Mouse (Mus musculus): ENCODE measurements at regions not wholly inside any gene's neighbourhood (a gene's known extent, or its start where the extent isn't known, plus 50 kb on each side); places are given as distances from the start of the nearest gene placed in this dataset.

DNA sequence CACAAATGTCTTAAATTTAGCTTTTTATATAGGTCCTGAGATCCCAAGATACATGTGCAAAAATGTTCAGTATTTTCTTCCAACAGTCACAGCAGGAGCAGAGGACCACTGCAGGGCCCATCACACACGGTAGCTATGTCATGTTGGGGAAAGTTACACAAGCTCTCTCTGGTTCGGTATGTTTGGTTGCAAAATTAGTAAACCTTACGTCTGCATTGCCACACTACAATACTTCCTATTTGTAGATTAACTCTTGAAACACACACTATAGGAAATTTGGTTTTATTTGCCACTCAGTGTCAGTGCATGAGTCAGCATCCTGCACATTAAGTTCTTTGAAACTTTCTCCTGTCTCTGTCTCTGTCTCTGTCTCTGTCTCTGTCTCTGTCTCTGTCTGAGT, 82.0 kb downstream of the Cth start:
- DNase-seq = no peak

DNA sequence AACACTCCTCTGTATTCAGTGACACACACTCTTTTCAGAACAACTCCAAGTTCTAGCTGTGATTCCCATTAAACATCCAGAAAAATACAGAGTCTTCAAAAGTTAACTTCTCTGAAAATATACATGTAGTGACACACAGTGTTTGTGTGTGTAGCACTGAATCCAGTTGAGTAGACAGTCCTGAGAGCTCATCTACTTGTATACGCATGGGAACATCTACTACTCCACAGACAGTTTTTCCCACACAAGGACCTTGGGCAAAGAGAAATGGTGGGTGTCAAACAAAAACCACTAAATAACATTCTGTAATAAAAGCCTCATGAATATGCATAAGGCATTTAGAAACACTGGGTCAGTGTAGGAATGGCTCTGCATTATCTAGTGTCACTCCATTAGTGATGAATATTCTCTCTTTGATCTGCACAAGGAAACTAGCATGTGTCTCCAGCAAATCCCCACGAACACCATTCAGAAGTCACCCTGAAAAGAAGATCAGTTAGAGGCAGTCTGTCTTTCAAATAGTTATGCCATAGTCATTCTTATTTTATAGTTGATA, 83.6 kb downstream of the Cth start:
- no peak for DNase-seq

DNA sequence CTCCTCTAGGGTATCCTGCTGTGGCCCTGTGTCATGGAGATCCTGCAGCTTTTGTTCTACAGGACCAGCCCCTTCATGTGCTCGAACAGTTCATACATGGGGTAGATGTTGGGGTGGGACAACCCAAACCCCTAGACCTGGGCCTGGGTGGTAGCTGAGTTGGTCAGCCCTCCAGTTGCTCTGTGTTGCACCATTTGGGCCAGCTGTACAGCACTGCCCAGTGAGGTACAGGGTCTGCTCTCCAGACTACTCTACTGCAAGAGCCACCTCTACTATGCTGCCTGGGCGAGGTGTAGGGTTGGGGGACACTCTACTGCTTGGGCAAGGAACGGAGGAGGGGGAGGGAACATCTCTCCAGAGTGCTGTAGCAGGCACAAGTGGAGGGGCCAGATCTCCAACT, 120.6 kb downstream of the Cth start:
- DNase-seq = no peak

DNA sequence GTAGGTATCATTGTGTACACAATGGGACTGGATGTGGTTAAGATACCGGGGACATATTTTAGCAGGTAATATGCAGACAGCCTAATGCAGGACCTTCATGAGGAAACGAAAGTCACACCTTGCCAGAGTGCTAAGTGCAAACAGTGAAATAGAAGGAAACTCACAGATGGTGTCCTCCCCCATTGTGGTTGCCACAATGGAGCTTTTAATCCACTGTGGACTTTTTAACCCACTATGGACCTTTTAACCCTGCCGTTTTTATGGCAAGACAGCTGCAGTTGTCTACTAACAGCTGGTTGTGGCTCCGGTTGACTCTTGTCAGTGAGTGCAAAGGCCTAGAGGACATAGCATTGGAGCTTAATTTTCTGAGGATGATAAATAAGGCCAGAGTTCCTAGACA, 121.5 kb downstream of the Cth start:
- DNase-seq = no peak

DNA sequence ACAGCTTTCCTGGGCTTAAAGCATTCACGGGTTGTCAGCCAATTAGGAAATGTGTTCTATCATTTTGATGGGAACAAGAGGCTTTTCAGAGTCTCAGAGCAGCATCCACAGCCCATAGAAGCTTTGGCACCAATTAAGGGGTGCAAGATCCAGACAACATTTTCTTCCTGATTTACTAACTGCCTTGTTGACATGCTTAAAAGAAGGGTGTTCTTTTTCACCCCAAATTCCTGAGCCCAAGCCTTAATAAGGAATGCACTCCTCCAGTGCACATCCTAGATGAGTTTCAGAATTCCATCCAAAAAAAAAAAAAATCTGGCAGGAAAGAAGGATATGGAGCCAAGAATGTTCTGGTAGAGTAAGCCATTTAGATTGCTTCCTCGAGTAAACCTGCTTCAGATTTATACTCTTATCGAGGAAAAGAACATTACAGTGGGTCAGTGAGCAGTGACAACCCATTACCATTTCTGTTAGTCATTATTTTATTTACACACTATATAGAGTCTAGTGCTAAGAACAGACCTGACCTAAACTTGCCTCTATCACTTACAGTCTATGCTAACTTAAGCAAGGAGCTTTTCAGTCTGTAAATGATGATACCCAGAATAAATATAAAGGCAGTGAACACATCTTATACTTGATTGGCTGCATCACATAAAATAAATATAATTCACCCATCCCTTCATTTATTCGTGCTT, 137.2 kb downstream of the Cth start:
- no peak for DNase-seq

DNA sequence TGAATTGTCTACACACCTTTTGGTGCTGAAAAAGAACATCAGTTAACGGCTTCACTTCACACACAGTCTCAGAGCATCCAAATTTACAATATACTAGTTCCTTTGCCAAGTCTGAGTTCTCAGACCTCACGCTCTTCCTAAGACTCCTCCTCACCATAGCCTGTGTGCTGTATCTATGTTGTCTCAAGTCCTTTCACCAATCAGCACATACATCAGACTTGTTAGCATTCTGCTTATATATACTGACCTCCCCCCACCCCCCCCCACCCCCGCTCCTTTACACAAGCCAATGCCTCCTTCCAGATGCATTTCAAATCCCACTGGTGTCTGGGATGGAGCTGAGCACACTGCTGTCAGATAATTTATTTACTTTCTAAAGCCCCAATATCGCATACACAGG, 143.8 kb downstream of the Cth start:
- no peak for DNase-seq

DNA sequence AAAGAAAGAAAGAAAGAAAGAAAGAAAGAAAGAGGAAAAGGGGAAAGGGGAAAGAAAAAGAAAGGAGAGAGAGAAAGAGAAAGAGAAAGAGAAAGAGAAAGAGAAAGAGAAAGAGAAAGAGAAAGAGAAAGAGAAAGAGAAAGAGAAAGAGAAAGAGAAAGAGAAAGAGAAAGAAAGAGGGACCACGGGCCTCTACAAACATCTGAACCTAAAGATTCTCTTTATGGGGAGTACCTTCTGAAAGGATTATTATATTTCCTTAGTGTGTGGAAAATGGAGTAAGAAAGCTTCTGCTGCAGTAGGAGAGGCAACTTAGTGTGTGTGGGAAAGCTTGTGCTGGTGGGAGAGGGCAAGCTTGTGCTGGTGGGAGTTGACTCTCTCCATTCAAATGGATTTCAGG, 147.1 kb downstream of the Cth start:
- no peak for DNase-seq

DNA sequence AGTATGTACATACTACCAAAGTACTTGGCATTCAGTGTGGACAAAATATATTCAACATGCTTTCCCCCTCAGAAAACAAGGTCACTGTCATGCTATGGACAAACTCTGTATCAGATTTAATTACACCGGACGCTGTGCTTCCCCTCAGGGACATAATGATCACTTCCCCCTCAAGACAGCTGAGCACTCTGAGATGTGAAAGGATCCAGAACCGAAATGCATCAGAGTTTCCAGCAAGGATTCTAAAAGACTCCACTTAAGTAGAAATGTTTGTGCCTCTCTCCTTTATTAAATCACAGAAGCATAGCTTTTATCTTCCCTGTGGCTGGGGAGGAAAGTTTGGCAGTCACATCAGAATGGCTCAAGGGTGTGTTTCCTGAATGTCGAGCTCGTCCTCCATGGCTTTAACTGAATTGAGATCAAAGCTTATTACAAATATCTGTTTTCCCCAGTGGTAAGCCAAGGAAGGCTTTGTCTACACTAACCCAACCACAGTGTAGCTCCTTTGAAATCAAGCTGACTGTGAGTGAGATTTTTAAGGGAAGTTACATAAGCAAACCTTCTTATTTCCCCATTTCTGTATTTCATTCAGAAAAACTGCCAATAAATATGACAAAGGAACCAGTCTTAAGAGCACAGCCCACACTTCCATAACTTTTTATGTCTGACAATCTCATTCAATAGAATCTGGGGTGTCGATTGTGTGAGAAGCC, 161.2 kb downstream of the Cth start:
- DNase-seq = no peak

DNA sequence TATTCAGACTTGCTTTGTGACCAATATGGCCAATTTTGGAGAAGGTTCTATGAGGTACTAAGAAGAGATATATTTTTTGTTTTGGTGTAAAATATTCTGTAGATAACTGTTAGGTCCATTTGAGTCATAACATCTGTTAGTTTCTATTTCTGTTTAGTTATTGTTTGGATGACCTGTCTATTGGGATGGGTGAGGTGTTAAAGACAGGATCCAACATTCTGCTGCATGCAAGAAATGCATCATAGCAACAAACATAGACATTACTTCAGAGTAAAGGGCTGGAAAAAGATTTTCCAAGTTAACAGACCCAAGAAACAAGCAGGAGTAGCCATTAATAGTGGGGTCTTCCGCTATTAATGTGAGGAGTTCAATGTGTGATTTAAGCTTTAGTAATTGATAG, 165.0 kb downstream of the Cth start:
- DNase-seq = no peak

DNA sequence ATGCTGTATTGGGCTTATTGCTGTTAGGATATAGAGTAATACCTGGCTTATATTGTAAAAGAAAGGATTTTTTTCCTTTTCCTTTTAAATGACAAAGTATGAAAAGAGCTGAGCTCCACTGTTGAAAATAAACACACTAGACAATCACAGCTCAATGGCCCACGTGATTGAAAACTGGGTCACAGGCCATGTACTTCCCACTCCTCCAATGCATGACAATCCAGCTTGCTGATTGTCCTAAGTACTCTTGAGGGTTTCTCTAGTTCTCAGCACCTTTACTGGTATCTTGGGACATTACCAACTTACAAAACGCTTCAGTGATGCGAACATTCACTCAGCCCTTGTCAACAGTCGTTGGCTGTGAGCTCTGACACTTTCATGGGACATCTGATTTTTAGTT, 170.1 kb downstream of the Cth start:
- DNase-seq = no peak

DNA sequence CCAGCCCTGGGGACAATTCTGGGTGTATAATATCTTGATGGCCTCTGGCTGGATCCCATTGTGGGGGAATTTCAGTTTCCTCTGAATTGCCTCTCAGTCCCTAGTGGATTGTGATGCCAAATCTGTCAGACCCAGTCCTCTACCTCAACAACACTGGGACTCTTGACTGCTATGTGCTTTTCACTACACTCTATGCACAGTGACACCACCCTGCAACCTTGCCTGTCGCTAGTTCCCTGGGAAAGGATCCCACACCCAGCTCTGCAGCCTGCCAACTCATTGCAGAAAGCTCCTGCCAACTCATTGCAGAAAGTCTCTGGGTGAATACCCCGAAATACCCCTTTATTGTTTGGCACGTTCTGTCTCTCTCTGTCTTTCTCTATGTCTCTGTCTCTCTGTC, 174.6 kb downstream of the Cth start:
- DNase-seq = no peak

DNA sequence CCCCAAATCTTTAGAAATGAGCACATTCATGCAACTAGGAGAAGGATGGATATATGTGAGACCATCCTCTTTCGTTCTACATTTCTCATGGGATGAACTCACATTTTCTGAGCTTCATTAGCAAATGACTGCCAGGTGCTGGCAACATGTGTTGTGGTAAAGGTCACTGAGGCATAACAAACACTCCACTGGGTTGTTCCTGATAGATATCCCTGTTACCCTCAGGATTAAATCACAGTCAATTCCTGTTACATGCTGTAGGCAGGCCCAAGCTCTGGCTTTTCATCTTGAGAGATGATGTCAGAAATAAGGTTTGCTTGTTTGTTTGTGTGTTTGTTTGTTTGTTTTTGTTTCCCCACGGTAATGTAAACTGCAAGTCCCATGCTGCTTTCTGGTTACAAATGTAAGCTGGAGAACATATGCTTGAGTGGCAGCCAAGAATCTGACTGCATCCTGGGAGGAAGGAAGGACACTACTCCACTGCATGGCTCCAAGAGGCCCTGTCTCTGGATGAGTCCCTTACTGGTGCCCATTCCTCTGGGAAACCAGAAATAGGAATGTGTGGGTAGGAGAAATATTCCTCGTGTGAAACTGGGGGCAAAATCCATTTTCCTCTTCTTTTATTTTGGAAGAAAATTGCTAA, 176.4 kb downstream of the Cth start:
- no peak for DNase-seq

DNA sequence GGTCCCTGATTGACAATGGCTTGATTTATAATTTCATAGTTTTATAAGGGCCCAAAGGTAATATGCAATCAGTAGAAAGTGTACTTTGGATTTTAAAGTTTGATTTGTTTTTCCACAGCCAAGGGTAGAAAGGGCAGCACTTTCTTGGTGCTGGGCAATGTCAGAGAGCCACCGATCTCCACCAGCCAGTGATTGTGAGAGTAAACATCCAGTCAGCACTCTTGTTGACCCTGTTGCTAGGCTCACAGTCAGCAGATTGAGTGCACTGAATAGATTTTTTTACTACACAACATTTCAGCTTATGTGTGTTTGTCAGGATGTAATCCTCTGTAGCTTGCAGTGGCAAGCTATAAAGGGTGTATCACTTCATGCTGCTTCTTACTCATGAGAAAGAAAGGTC, 176.3 kb downstream of the Ptger3 start:
- DNase-seq = no peak

DNA sequence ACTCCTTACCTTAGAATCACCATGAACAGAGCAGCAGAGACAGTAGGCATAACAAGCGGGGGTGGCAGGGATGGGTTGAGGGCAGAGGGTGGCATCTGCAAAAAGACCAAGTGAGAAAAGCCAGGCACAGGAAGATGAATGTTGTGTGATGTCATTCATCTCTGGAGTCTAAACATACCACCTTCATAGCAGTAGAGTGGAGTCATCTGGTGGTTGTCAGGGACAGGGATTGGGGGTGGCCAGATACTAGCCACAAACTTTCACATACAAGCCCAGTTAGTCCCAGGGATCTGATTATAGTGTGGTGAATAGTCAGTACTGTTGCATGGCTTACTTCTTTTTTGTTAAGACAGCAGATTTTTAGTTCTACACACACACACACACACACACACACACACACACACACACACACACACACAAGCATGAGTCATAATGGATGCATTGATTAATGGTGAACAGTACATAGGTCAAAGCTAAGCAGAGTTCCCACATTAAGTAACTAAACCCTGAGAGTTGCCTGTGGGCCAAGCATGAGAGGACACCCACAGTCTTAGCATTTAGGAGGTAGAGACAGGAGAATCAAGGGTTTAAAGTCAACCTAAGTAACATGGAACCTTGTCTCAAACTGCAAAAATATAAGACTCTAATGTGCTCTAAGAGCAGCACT, 173.1 kb downstream of the Ptger3 start:
- DNase-seq = no peak

DNA sequence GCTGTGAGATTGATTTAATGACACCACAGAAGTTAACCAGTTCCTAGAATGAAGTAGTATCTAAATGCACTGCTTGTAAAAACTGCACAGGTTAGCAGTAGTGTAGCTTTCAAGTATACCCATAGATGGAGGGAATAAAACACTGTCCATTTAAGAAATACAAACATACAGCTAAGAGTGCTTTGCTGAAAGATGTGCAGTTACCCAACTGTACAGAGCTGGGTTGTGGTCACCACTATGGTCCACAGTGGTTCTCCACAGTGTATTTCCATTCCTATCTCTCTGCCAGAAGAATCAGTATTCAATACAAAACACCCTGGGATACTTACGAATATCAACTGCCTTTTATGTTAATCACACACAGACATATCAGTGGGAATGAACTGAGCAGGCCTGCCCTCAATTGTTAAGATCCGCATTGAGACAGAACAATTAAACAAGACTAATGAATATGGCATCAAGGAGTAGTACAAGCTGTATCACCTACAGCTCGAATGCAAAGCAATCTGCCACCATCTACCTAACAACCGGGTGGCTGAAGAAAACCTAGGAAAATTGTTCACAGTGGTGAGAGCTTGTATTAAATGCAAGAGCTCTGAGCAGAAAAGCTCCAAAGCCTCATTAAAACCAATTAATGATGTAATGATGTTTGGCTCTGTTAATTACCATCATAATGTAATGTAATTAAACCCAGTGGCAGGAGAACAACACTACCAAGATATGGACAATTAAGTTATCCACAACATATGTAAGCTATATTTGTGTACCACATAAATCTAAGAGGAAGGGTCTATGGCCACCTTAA, 165.6 kb downstream of the Ptger3 start:
- no peak for DNase-seq

DNA sequence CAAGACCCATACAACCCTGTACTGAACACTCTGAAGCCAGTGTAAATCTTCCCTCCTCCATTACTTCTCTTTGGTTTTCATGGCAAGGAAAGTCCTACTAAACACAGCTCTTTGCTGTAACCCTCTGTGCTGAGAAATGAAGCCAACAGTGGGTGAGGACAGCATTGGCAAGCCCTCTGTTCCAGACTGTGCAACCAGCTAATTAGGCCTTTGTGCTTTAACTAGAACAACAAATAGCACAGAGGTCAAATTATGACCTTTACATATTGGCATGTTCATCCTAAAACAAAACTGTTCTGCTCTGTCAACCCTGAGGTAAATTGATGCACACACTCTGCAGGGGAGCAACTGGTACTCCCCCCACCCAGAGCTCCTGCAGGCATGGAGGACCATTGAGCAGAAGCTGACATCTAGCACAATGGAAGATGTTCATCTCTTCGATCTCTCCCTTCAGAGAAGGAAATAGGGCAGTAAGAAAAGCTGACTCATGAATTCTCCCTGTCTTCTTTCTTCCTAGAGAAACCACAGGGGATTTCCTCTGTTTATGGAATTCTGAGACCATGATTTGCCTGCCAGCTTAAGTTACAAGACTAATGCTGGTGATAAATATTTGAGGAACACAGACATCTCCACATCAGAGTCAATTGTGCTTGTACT, 163.1 kb downstream of the Ptger3 start:
- no peak for DNase-seq

DNA sequence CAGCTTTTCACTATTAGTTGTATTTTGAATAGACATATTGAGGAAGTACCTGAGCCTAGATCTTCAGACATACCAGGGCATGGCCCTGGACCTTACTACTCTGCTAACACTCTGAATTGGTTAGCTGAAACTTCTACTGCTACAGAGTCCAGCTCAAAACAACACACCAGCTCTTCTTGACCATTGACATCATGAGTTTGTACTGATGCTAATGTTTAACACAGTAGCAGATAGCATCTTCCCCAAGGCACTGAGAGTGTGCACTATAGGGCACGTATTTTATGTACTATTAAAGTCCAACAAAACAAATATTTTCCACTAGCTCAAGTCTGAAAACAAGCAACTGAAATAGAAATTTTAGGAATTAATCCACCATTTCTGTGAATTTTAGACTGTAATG, 157.8 kb downstream of the Ptger3 start:
- DNase-seq = no peak

DNA sequence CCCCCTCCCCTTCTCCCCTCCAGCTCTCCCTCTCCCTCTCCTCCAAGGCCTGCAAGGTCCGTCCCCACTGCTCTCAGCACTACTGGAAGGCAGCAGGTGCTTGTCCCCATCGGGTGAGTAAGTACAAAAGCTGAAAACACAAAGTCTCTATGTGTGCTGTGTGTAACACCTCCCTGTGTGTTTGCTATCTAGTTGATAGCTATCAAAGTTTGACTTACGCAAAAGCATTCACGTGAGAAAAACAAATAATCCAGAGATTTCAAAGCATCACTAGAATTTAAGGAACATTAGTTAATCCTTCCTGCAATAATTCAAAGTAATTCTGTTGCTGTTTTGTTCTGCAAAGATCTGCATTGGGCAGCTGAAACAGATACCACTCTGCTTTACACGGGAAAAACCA, 156.5 kb downstream of the Ptger3 start:
- DNase-seq = no peak

DNA sequence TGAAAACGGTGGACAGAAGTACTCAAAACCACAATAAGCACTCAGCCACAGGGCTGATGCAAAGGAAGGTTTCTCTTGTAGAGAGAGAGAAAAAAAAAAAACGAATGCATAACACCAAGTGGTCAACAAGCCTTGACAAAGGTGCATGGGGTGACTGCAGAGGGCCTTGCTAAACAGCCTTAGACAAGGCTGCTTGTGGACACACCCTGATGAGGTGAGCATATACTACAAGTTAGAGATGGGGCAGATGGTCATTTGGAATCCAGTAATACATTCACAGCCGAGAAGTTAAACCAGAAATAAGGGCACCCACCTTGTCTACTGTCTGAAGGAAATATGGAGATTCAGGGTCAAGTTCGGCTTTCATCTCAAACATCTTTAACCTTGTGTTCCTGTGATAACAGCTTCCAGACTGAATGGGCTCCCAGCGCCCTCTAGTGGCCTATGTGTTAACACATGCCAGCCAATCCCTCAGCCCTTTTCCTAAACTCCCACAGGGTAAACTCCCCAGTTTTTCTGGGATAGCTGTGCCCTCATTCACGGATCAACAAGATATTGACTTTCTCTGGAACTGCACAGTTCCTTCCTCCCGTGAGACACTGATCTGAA, 150.7 kb downstream of the Ptger3 start:
- peak; percentile 84 to 86 for DNase-seq

DNA sequence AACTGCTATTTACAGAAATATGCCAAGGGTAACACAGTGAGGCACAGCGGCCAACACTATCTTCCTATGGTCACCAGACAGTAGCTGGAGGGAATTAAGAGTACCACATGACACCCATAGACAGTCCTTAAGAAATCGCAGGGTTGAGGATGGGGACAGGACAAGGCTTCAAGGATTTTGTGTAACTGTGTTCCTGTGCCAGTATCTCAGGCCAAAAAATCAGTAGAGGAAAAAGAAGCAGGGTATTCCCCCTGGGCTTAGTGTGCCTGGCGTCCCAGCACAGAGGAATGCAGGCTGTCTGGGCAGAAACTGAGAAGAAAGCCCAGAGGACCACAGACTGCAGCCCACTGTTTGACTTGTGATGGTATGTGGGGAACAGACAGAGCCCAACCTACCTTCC, 147.3 kb downstream of the Ptger3 start:
- DNase-seq = no peak

DNA sequence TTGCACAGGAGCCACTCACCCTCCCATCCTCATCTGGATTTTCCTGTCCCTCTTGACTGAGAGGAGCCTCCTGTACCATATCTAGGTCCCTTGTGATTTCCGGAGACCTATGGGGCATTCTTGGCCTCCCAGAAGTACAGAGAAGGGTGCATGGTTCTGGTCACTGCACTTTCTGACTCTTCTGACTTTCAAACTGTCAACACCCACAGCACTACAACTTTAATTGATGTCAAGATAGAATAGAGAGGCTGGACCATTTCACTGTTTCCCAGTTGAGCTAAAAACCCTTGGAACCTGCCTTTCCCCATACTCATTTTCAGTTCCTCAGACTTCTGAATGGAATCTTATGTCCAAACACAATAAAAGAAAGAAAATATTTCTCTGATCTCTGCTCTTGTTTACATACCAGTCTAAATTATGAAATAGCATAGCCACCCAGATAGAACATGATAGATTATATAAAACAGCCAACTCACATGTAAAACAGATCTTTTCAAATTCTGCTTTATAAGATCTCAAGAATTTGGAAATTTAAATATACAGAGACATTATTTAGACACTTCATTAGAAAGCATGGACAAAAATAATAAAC, 144.2 kb downstream of the Ptger3 start:
- no peak for DNase-seq

Measured in kidney, postnatal 4 days (tissue).